ENCODE assay signal across 16 mouse cellular contexts in genomic region chr9:14087874-14088273, GRCm38 (mm10).
DNase-seq lines count a peak whose midpoint lies in the region; ATAC-seq and TF ChIP-seq lines count a peak whose summit lies in the region.
"Had no signal": no experiment of that assay in that cellular context is flagged by ENCODE, and none has a peak within 500 bp of the region (broad histone marks: within the 10 kb centered on the region; RNA-seq: fewer than 3 reads in every experiment).

No protein-coding gene starts in this region.

- TF ChIP-seq CTCF in spleen, adult 2 months (IDR thresholded peaks at IDR 0.05; ENCODE audit: extremely low read depth, insufficient read depth, insufficient read length, insufficient replicate concordance), result no peak
- no peak for TF ChIP-seq CTCF in bone marrow, adult 2 months (IDR thresholded peaks at IDR 0.05; ENCODE audit: control insufficient read depth, insufficient read depth, low read length)

- no peak overlapping the region for H3K9ac ChIP-seq in limb, embryonic 12.5 days (replicated peaks)
- H3K9ac ChIP-seq: heart, embryonic 12.5 days; hindbrain, embryonic 15.5 days; liver, embryonic 14.5 days had no signal

- no peaks in the 10 kb centered on the region for H3K27me3 ChIP-seq in spleen, adult 2 months (ENCODE audit: control insufficient read depth, insufficient read depth, low read length)
- H3K27me3 ChIP-seq in limb, embryonic 12.5 days, result no peaks in the 10 kb centered on the region
- H3K27me3 ChIP-seq: heart, embryonic 12.5 days; hindbrain, embryonic 15.5 days had no signal

- ATAC-seq in limb, embryonic 12.5 days (ENCODE audit: insufficient number of reproducible peaks, insufficient read depth, low FRiP score, low TSS enrichment, low read depth), result no peak

- H3K4me2 ChIP-seq in limb, embryonic 12.5 days, result no peak overlapping the region
- H3K4me2 ChIP-seq: heart, embryonic 12.5 days; hindbrain, embryonic 15.5 days had no signal

- peaks cover 50% of the 10 kb centered on the region; the same call in 1 of the 2 replicates for H3K4me1 ChIP-seq in spleen, adult 2 months (ENCODE audit: control insufficient read depth, insufficient read depth, insufficient read length)
- peaks cover 12% of the 10 kb centered on the region for H3K4me1 ChIP-seq in bone marrow, adult 2 months (ENCODE audit: control insufficient read depth, insufficient read depth, low read length)
- H3K4me1 ChIP-seq in limb, embryonic 12.5 days (replicated peaks), result peaks cover 14% of the 10 kb centered on the region; the same call in 1 of the 2 replicates
- H3K4me1 ChIP-seq: hindbrain, embryonic 15.5 days had no signal

- peak overlapping the region; percentile 74 for H3K27ac ChIP-seq in spleen, adult 2 months (ENCODE audit: insufficient read depth, low read length)
- peak overlapping the region; percentile 57 for H3K27ac ChIP-seq in bone marrow, adult 2 months (ENCODE audit: control insufficient read depth, insufficient read depth, low read depth, low read length, poor library complexity)
- H3K27ac ChIP-seq in limb, embryonic 12.5 days, result peak overlapping the region; percentile 46; the same call in 1 of the 2 replicates
- H3K27ac ChIP-seq: hindbrain, embryonic 15.5 days; kidney, postnatal 0 days; liver, embryonic 14.5 days; macrophage had no signal

- no peaks in the 10 kb centered on the region for H3K9me3 ChIP-seq in limb, embryonic 12.5 days
- H3K9me3 ChIP-seq: heart, embryonic 12.5 days; hindbrain, embryonic 15.5 days had no signal

- intact Hi-C loops in left cerebral cortex, postnatal 25 days (cut with DNase I), result loop anchor here (10.0 kb wide), 1 partner anchor 187 kb away; the partner anchor contains the start of gene Sesn3

- no peak overlapping the region for H3K4me3 ChIP-seq in spleen, adult 2 months (ENCODE audit: extremely low read depth, insufficient read depth, insufficient read length)
- no peak overlapping the region for H3K4me3 ChIP-seq in bone marrow, adult 2 months (replicated peaks; ENCODE audit: control insufficient read depth, low read depth, low read length)
- no peak overlapping the region for H3K4me3 ChIP-seq in limb, embryonic 12.5 days (replicated peaks)
- H3K4me3 ChIP-seq: erythroblast, embryonic 14.5 days; heart, embryonic 12.5 days; hindbrain, embryonic 15.5 days had no signal

- DNase-seq in spleen, adult 2 months (ENCODE audit: low read depth in 1 of 2, low spot score in 2 of 2), result peak in 1 of 2 experiments; percentile 59
- DNase-seq in spleen, postnatal 14 days (ENCODE audit: low spot score in 2 of 2), result no peak
- peak; percentile 41 for DNase-seq in thymus, postnatal 25 days
- no peak for DNase-seq in left cerebral cortex, postnatal 25 days (ENCODE audit: low spot score in 2 of 2)
- no peak for DNase-seq in layer of hippocampus, postnatal 25 days (ENCODE audit: extremely low spot score in 1 of 2, low spot score in 1 of 2)
- DNase-seq in kidney, postnatal 25 days, result no peak
- DNase-seq: cerebellum, postnatal 14 days; layer of hippocampus, postnatal 36 days had no signal

- no peaks in the 10 kb centered on the region for H3K36me3 ChIP-seq in spleen, adult 2 months (ENCODE audit: control insufficient read depth, insufficient read depth, low read length)
- H3K36me3 ChIP-seq in limb, embryonic 12.5 days, result no peaks in the 10 kb centered on the region
- H3K36me3 ChIP-seq: heart, embryonic 12.5 days; hindbrain, embryonic 15.5 days had no signal

- 10% methylated on average over 4 of the region's 4 CpGs for WGBS in spleen, adult 2 months
- 8% methylated on average over 4 of the region's 4 CpGs for WGBS in bone marrow, adult 2 months
- 58% methylated on average over 4 of the region's 4 CpGs for WGBS in limb, embryonic 12.5 days

- TF ChIP-seq POLR2A in spleen, adult 2 months (IDR thresholded peaks at IDR 0.05; ENCODE audit: low read depth, low read length), result no peak
- no peak for TF ChIP-seq POLR2A in bone marrow, adult 2 months (IDR thresholded peaks at IDR 0.05; ENCODE audit: borderline replicate concordance, control insufficient read depth, low read depth, low read length)
